Mouse (Mus musculus): ENCODE measurements around the gene Gje1. TPM values are rescaled to one million over a fixed set of nuclear protein-coding genes. Genes with fewer than 3 reads are reported as not detected.

Gje1 gene
- total RNA-seq (2012; rRNA removed): not detected in 2 replicates
- total RNA-seq (2014; rRNA removed): not detected in 2 replicates
- not detected in 2 replicates for polyA plus RNA-seq (2012; ENCODE audit: insufficient read length, low read depth)

DNA sequence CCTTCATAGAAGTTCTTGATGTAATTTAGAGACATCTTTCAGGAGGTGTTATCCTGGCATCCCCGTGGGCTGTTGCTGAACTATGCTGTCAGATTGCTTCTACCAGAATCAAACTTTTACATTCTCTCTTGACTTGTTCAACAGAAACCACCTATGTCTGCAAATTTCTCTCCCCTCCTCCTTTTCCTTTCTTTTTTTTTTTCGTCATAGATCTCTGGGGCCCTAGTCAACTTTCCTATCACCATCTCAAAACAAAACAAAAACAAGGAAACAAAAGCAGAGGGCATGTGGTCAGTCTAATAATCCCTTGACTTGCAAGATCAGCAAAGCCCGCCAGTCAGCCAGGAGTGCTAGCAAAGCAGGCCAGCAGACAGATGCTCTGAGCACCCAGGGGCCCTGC lies at the start of gene Gje1:
Gje1 (minus strand) TSS at position 101 of the 400 bp plus-strand sequence.
- Histone ChIP-seq H3K27me3 (replicated peaks) (no peaks in the 10 kb centered on the region), H3K4me2 (ENCODE audit: insufficient read depth, low read depth, poor library complexity, severe bottlenecking) (0 out of 2 replicates have a peak within 1 kb of the TSS, but pooled peaks have one; percentile 4), H3K27ac (ENCODE audit: insufficient read depth, low read depth) (no peak within 1 kb of the TSS), H3K36me3 (replicated peaks in 1 of 2; ENCODE audit: control insufficient read depth in 1 of 2, insufficient read depth in 1 of 2, low read length in 1 of 2) (no peaks in the 10 kb centered on the region), H3K4me3 (replicated peaks in 1 of 3; ENCODE audit: low read depth in 2 of 3, low read length in 2 of 3, poor library complexity in 1 of 3) (no peak within 1 kb of the TSS), H3K9me3 (replicated peaks; ENCODE audit: low read length) (no peaks in the 10 kb centered on the region), H3K79me2 (replicated peaks; ENCODE audit: control insufficient read depth, extremely low read depth, insufficient read depth, poor library complexity, severe bottlenecking) (no peaks in the 10 kb centered on the region), H3K4me1 (ENCODE audit: control insufficient read depth in 1 of 2, insufficient read depth in 2 of 2) (peaks cover 0 to 7% of the 10 kb centered on the region in 2 experiments; a peak in 2 of 4 replicates), H3K9ac (ENCODE audit: insufficient read depth, low read depth) (no peak within 1 kb of the TSS)
- TF ChIP-seq MYC (IDR thresholded peaks at IDR 0.05; ENCODE audit: low read depth, low read length) (no peak), ZC3H11A (IDR thresholded peaks at IDR 0.05; ENCODE audit: low read depth, low read length) (no peak), BHLHE40 (IDR thresholded peaks at IDR 0.05; ENCODE audit: low read depth, low read length) (no peak), UBTF (IDR thresholded peaks at IDR 0.05; ENCODE audit: low read depth, low read length) (no peak), MAFK (IDR thresholded peaks at IDR 0.05; ENCODE audit: insufficient replicate concordance, low read length) (no peak), IRF4 (IDR thresholded peaks at IDR 0.05; ENCODE audit: low read depth, low read length) (no peak), ZNF384 (IDR thresholded peaks at IDR 0.05; ENCODE audit: low read depth, low read length) (no peak), MEF2A (IDR thresholded peaks at IDR 0.05; ENCODE audit: borderline replicate concordance, low read depth, low read length) (no peak), POLR2A (IDR thresholded peaks at IDR 0.05; ENCODE audit: low read depth, low read length) (no peak), KAT2A (IDR thresholded peaks at IDR 0.05; ENCODE audit: insufficient replicate concordance, low read length) (no peak), MXI1 (IDR thresholded peaks at IDR 0.05; ENCODE audit: low read depth, low read length) (no peak)
- in situ Hi-C loops (cut with MboI; ENCODE audit: low pct_ligation_motif_present, low pct_unique_long_range_greater_than_20kb, low sequenced_read_pairs): no loop called here
- dilution Hi-C loops (cut with MboI; ENCODE audit: extremely low pct_ligation_motif_present, extremely low pct_unique_long_range_greater_than_20kb, low sequenced_read_pairs): no loop called here
- DNase-seq (ENCODE audit: extremely low read depth): no peak

DNA sequence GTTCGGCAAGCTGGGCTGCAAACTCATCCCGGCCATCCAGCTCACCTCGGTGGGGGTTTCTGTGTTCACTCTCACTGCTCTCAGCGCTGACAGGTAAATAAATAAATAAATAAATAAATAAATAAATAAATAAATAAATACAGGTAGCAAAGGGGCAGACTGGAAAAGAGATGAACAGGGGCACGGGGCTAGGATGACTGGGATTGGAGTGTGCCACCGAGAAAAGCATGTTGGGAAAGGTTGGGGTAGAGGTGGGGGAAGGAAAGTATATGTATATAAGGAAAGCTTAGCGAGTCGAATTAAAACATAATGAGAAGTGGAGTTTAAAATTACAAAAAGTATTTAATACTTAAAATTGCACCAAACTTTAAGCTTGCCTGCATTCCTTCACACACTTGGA lies 42.6 kb upstream of the Gje1 start:
- H3K27ac ChIP-seq (ENCODE audit: insufficient read depth, low read depth): no peak overlapping the region
- TF ChIP-seq SIN3A (IDR thresholded peaks at IDR 0.05; ENCODE audit: low read length): no peak
- H3K79me2 ChIP-seq (replicated peaks; ENCODE audit: control insufficient read depth, extremely low read depth, insufficient read depth, poor library complexity, severe bottlenecking): no peaks in the 10 kb centered on the region
- H3K4me3 ChIP-seq (replicated peaks in 1 of 3; ENCODE audit: low read depth in 2 of 3, low read length in 2 of 3, poor library complexity in 1 of 3): no peak overlapping the region
- in situ Hi-C loops (cut with MboI; ENCODE audit: low pct_ligation_motif_present, low pct_unique_long_range_greater_than_20kb, low sequenced_read_pairs): no loop called here
- H3K9me3 ChIP-seq (replicated peaks; ENCODE audit: low read length): no peaks in the 10 kb centered on the region
- H3K4me1 ChIP-seq (ENCODE audit: control insufficient read depth in 1 of 2, insufficient read depth in 2 of 2): no peaks in the 10 kb centered on the region
- no peaks in the 10 kb centered on the region for H3K36me3 ChIP-seq (replicated peaks in 1 of 2; ENCODE audit: control insufficient read depth in 1 of 2, insufficient read depth in 1 of 2, low read length in 1 of 2)
- H3K9ac ChIP-seq (ENCODE audit: insufficient read depth, low read depth): no peak overlapping the region
- DNase-seq (ENCODE audit: extremely low read depth): no peak
- no peaks in the 10 kb centered on the region for H3K27me3 ChIP-seq (replicated peaks)
- dilution Hi-C loops (cut with MboI; ENCODE audit: extremely low pct_ligation_motif_present, extremely low pct_unique_long_range_greater_than_20kb, low sequenced_read_pairs): no loop called here
- H3K4me2 ChIP-seq (ENCODE audit: insufficient read depth, low read depth, poor library complexity, severe bottlenecking): no peak overlapping the region

All from CH12.LX (cell line).